Mouse (Mus musculus) liver, postnatal 0 days (tissue): ENCODE data around the gene Ptges3.

ENCODE experiments used
- CTCF ChIP-seq: sonication (generic); IDR thresholded peaks from 2 replicates; pipeline ENCODE4 v1.5.1; 2016; ENCODE audit warnings: antibody characterized with exemption, low read depth
- EP300 ChIP-seq: IDR thresholded peaks from 2 replicates; pipeline ENCODE4 v1.6.1; 2016; ENCODE audit warnings: antibody characterized with exemption, low read depth, mild to moderate bottlenecking

DNA sequence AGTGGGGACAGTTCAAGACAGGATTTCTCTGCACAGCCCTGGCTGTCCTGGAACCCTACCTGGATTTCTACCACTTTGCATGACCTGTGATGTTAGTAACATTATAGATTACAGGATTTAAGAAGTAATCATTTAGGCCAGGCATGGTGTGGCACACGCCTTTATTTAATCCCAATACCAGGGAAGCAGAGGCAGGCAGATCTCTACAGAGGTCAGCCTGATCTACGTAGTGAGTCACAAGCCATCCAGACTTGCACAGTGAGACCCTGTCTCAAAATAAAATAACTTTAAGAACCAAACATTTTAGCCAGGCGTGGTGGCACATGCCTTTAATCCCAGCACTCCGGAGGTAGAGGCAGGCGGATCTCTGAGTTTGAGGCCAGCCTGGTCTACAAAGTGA, 36.6 kb upstream of the Ptges3 start:
- TF ChIP-seq CTCF (no peak), EP300 (no peak)
